Mouse (Mus musculus): ENCODE data around the gene Fgd5. TPM values are rescaled to one million over a fixed set of nuclear protein-coding genes. Genes with fewer than 3 reads are reported as not detected.

Fgd5 gene
- polyA plus RNA-seq, 1 experiment = not detected

DNA sequence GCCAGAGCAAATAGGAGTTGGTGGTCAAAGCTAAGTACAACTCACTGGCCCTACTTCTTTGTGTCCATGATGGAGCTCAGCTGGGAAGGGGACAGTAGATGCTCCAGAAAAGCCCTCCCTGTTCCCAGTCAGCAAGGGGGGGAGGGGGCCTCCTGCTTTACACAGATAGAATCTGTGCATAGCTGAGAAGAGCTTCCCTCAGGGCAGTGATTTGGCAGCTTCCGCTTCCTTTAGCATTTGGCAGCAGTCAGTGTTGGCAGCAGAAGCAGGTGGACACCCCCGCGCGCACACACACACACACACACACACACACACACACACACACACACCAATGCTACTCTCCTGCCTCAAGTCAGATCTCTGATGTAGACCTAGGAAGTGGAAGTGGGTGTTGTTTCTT, 63.4 kb downstream of the Fgd5 start:
- peaks cover 34% of the 10 kb centered on the region for H3K27me3 ChIP-seq (ENCODE audit: control insufficient read depth, insufficient read depth, insufficient read length)
- H3K79me2 ChIP-seq (ENCODE audit: control insufficient read depth, insufficient read depth) = no peaks in the 10 kb centered on the region
- H3K4me3 ChIP-seq = no peak overlapping the region
- no peaks in the 10 kb centered on the region for H3K36me3 ChIP-seq (ENCODE audit: control insufficient read depth, insufficient read depth)
- H3K4me2 ChIP-seq (ENCODE audit: low read depth) = no peak overlapping the region
- TF ChIP-seq MAX (IDR thresholded peaks at IDR 0.05; ENCODE audit: low read depth) (no peak), TCF3 (IDR thresholded peaks at IDR 0.05; ENCODE audit: insufficient read length, low read depth) (no peak), POLR2AphosphoS2 (IDR thresholded peaks at IDR 0.05; ENCODE audit: insufficient read length, low read depth) (no peak)
- H3ac ChIP-seq (ENCODE audit: control insufficient read depth, insufficient read length) = no peak overlapping the region

DNA sequence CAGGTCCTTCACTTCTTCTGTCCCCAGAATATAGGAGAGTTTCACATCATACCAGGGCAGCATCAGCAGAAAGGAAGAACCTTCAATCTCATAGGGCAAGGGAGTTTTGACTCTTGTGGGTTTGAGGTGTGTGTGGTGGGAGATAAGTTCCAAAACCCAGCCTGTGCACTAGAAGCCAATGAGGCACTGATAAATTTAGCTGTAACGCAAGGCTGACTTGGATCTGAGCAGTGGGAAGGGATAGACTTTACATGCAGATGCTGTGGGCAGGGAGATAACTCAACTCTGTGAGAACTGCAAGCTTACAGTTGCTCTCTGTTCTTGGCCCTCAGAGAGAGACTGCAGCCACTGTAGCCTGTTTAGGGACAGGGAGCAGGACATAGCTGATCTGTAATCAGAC, 64.2 kb downstream of the Fgd5 start:
- TF ChIP-seq POLR2AphosphoS2 (IDR thresholded peaks at IDR 0.05; ENCODE audit: insufficient read length, low read depth) (no peak), MYOG (IDR thresholded peaks at IDR 0.05; ENCODE audit: control insufficient read depth in 1 of 3, insufficient read depth in 1 of 3, insufficient read length in 2 of 3, low read depth in 2 of 3) (no peak), REST (IDR thresholded peaks at IDR 0.05; ENCODE audit: insufficient read depth, insufficient read length) (no peak), POLR2A (IDR thresholded peaks at IDR 0.05; ENCODE audit: insufficient read length, low read depth) (no peak), SRF (IDR thresholded peaks at IDR 0.05; ENCODE audit: control insufficient read depth, insufficient read length, low read depth) (no peak)
- Histone ChIP-seq H3K27me3 (ENCODE audit: control insufficient read depth, insufficient read depth, insufficient read length) (peaks cover 37% of the 10 kb centered on the region), H3K4me3 (no peak overlapping the region), H3ac (ENCODE audit: control insufficient read depth, insufficient read length) (no peak overlapping the region), H3K79me2 (ENCODE audit: control insufficient read depth, insufficient read depth) (no peaks in the 10 kb centered on the region), H3K36me3 (ENCODE audit: control insufficient read depth, insufficient read depth) (no peaks in the 10 kb centered on the region), H3K4me2 (ENCODE audit: low read depth) (no peak overlapping the region)

DNA sequence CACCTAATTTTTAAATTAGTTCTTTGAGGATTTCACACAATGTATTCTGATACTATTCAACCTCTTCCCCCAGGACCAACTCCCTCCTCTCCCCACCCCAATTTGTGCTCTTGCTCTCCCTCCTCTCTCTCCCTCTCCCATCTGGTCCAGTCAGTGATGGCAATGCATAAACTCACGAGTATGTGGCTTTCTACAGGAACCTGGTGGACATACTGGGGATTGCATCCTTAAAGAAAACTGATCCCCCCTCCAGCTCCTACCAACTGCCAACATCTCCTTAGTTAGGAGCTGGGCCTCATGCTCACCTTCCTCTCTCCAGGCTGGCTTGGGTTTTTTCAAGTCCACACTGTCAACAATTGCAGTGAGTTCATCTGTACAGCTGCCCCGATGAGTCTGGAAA, 79.1 kb downstream of the Fgd5 start:
- Histone ChIP-seq H3K4me3 (no peak overlapping the region), H3K36me3 (ENCODE audit: control insufficient read depth, insufficient read depth) (no peaks in the 10 kb centered on the region), H3K79me2 (ENCODE audit: control insufficient read depth, insufficient read depth) (no peaks in the 10 kb centered on the region), H3ac (ENCODE audit: control insufficient read depth, insufficient read length) (no peak overlapping the region), H3K4me2 (ENCODE audit: low read depth) (no peak overlapping the region), H3K27me3 (ENCODE audit: control insufficient read depth, insufficient read depth, insufficient read length) (peaks cover 45% of the 10 kb centered on the region)
- TF ChIP-seq MAX (IDR thresholded peaks at IDR 0.05; ENCODE audit: low read depth) (no peak), POLR2AphosphoS2 (IDR thresholded peaks at IDR 0.05; ENCODE audit: insufficient read length, low read depth) (no peak), MYOD1 (IDR thresholded peaks at IDR 0.05; ENCODE audit: control insufficient read depth in 1 of 3, insufficient read length in 2 of 3, low read depth in 2 of 3) (no peak), POLR2A (IDR thresholded peaks at IDR 0.05; ENCODE audit: insufficient read length, low read depth) (no peak), E2F4 (IDR thresholded peaks at IDR 0.05; ENCODE audit: insufficient read depth) (no peak), CEBPB (IDR thresholded peaks at IDR 0.05; ENCODE audit: insufficient read depth, poor library complexity, severe bottlenecking) (no peak), USF1 (IDR thresholded peaks at IDR 0.05; ENCODE audit: low read depth) (no peak), REST (IDR thresholded peaks at IDR 0.05; ENCODE audit: insufficient read depth, insufficient read length) (no peak), MYOG (IDR thresholded peaks at IDR 0.05; ENCODE audit: control insufficient read depth in 1 of 3, insufficient read depth in 1 of 3, insufficient read length in 2 of 3, low read depth in 2 of 3) (no peak), SRF (IDR thresholded peaks at IDR 0.05; ENCODE audit: control insufficient read depth, insufficient read length, low read depth) (no peak), TCF12 (IDR thresholded peaks at IDR 0.05; ENCODE audit: insufficient read depth, poor library complexity, severe bottlenecking) (no peak), TCF3 (IDR thresholded peaks at IDR 0.05; ENCODE audit: insufficient read length, low read depth) (no peak)

- TF ChIP-seq MYOG (IDR thresholded peaks at IDR 0.05; ENCODE audit: control insufficient read depth in 1 of 3, insufficient read depth in 1 of 3, insufficient read length in 2 of 3, low read depth in 2 of 3) (no peak), E2F4 (IDR thresholded peaks at IDR 0.05; ENCODE audit: insufficient read depth) (no peak), TCF3 (IDR thresholded peaks at IDR 0.05; ENCODE audit: insufficient read length, low read depth) (no peak)
- Histone ChIP-seq H3K4me2 (ENCODE audit: low read depth) (no peak overlapping the region), H3K27me3 (ENCODE audit: control insufficient read depth, insufficient read depth, insufficient read length) (peaks cover 54% of the 10 kb centered on the region), H3ac (ENCODE audit: control insufficient read depth, insufficient read length) (no peak overlapping the region), H3K4me3 (no peak overlapping the region), H3K79me2 (ENCODE audit: control insufficient read depth, insufficient read depth) (no peaks in the 10 kb centered on the region), H3K36me3 (ENCODE audit: control insufficient read depth, insufficient read depth) (no peaks in the 10 kb centered on the region)
Measured at GRCm38 (mm10) chr6:92061725-92062124, 83.0 kb downstream of the Fgd5 start.

- Histone ChIP-seq H3K36me3 (ENCODE audit: control insufficient read depth, insufficient read depth) (no peaks in the 10 kb centered on the region), H3K79me2 (ENCODE audit: control insufficient read depth, insufficient read depth) (no peaks in the 10 kb centered on the region), H3ac (ENCODE audit: control insufficient read depth, insufficient read length) (no peak overlapping the region), H3K27me3 (ENCODE audit: control insufficient read depth, insufficient read depth, insufficient read length) (peaks cover 68% of the 10 kb centered on the region), H3K4me2 (ENCODE audit: low read depth) (no peak overlapping the region), H3K4me3 (no peak overlapping the region)
- no peak for TF ChIP-seq USF1 (IDR thresholded peaks at IDR 0.05; ENCODE audit: low read depth)
- no peak for TF ChIP-seq POLR2AphosphoS2 (IDR thresholded peaks at IDR 0.05; ENCODE audit: insufficient read length, low read depth)
- no peak for TF ChIP-seq TCF3 (IDR thresholded peaks at IDR 0.05; ENCODE audit: insufficient read length, low read depth)
- TF ChIP-seq MYOG (IDR thresholded peaks at IDR 0.05; ENCODE audit: control insufficient read depth in 1 of 3, insufficient read depth in 1 of 3, insufficient read length in 2 of 3, low read depth in 2 of 3) = no peak
- no peak for TF ChIP-seq REST (IDR thresholded peaks at IDR 0.05; ENCODE audit: insufficient read depth, insufficient read length)
- no peak for TF ChIP-seq E2F4 (IDR thresholded peaks at IDR 0.05; ENCODE audit: insufficient read depth)
- no peak for TF ChIP-seq SRF (IDR thresholded peaks at IDR 0.05; ENCODE audit: control insufficient read depth, insufficient read length, low read depth)
- TF ChIP-seq POLR2A (IDR thresholded peaks at IDR 0.05; ENCODE audit: insufficient read length, low read depth) = no peak
Measured at GRCm38 (mm10) chr6:92063452-92063851, 84.8 kb downstream of the Fgd5 start.
